Mouse (Mus musculus) liver, embryonic 13.5 days (tissue): ENCODE measurements around the gene Hhipl2. TPM values are rescaled to one million over a fixed set of nuclear protein-coding genes. Genes with fewer than 3 reads are reported as not detected.

ENCODE experiments used
- ATAC-seq: fragments of 200-750 bp; cut with Nextera tagmentation; 2 replicates; pipeline ENCODE4 v1.8.0; 2017; ENCODE audit warnings: low read depth, mild to moderate bottlenecking, moderate number of reproducible peaks, moderate library complexity
- DNase-seq: peaks from one replicate; pipeline ENCODE4 v3.0.0; 2022
- H3K27ac ChIP-seq: fragments of 300-500 bp; sonication (generic); 2 replicates; pipeline ENCODE4 v1.5.1; 2015; ENCODE audit warnings: moderate library complexity, mild to moderate bottlenecking, inconsistent platforms
- H3K27me3 ChIP-seq: fragments of 300-500 bp; sonication (generic); 2 replicates; pipeline ENCODE4 v1.6.1; 2015; ENCODE audit warnings: mild to moderate bottlenecking, inconsistent platforms
- H3K36me3 ChIP-seq: fragments of 300-500 bp; sonication (generic); 2 replicates; pipeline ENCODE4 v1.6.1; 2015; ENCODE audit warnings: mild to moderate bottlenecking, inconsistent platforms
- H3K4me1 ChIP-seq: fragments of 300-500 bp; sonication (generic); replicated peaks from 2 replicates; pipeline ENCODE4 v1.6.1; 2015; ENCODE audit warnings: inconsistent platforms
- H3K4me2 ChIP-seq: fragments of 300-500 bp; sonication (generic); 2 replicates; pipeline ENCODE4 v1.6.1; 2015; ENCODE audit warnings: inconsistent platforms, mild to moderate bottlenecking, moderate library complexity
- H3K4me3 ChIP-seq: fragments of 300-500 bp; sonication (generic); replicated peaks from 2 replicates; pipeline ENCODE4 v1.5.1; 2015; ENCODE audit warnings: mild to moderate bottlenecking, inconsistent platforms
- H3K9ac ChIP-seq: fragments of 300-500 bp; sonication (generic); 2 replicates; pipeline ENCODE4 v1.6.1; 2015; ENCODE audit warnings: mild to moderate bottlenecking, inconsistent platforms
- H3K9me3 ChIP-seq: fragments of 300-500 bp; sonication (generic); replicated peaks from 2 replicates; pipeline ENCODE4 v1.6.1; 2016; ENCODE audit warnings: inconsistent platforms
- WGBS: fragments of 180-500 bp; shearing (Covaris S2); methylation state at CpG from one replicate; pipeline ENCODE4 v1.1.7; 2015; ENCODE audit not compliant: insufficient replicate concordance; 5-methylcytosine and 5-hydroxymethylcytosine counted together
- polyA plus RNA-seq: library from polyadenylated mRNA; unstranded; fragments of >200 nt; fragmentation: Nextera tagmentation; extraction: Ambion mirVana; gene quantifications from 2 replicates; pipeline ENCODE4 v1.2.1, GENCODE M21; 2015

Hhipl2 gene
- polyA plus RNA-seq, 1 experiment from 2014 or later, result not detected

DNA sequence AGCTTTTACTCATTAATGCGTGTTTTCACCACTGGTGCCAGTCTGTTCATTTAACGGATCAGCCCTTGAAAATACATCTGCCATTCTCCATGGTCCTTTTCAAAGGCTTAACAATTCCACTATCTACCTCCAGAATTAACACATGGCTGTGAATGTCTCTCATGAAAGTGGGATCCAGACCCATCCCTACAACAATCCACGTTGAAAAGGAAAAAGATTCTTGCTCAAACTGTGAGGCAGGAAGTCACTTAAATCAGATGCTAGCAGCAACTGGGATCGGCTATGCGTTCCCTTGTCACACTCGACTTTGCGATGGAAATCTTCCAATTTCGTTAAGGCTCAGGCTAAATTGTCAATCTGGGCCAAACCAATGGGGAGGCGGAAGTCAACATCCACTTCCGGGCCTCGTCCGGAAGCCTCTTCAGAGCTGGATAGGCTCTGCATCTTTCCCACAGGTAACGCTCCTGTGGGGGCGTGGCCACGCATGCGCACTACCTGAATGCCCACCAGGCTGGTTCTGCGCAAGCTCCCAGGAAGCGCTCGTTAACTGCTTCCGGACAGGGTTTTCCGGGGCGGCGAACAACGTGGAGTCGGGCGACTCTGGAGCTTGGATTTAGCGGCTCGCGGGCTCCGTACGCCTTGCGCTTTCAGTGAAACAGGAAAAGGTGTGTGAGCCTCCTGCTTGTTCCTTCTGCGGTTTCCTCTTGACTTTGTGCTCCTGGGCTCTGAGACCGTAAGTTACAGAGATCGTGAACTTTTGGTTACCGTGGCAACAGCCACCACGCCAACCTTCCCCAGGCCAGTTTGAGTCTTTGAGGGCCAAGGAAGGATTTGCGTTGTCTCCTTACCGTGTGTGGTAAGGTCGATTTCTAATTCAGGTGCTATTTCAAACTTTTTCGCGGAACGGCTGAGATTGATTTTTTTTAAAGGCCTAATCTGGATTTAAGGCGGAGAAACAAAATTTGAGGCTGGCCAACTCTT, 29.3 kb upstream of the Hhipl2 start, which contains the start of gene Taf1a:
Taf1a (plus strand) TSS at position 556 of the 981 bp plus-strand sequence.
- peak; percentile 100 for ATAC-seq
- Histone ChIP-seq H3K4me2 (peak within 1 kb of the TSS; percentile 82), H3K27ac (no peak within 1 kb of the TSS), H3K27me3 (peaks cover 4% of the 10 kb centered on the region; the same call in 1 of the 2 replicates), H3K9ac (peak within 1 kb of the TSS; percentile 70), H3K4me3 (peak within 1 kb of the TSS; percentile 77), H3K36me3 (peaks cover 9% of the 10 kb centered on the region), H3K4me1 (peaks cover 14% of the 10 kb centered on the region), H3K9me3 (no peaks in the 10 kb centered on the region)
- DNase-seq, result peak; percentile 94
- WGBS, result 6% methylated on average over 44 of the region's 44 CpGs

- H3K9ac ChIP-seq, result no peak overlapping the region
- ATAC-seq (no peak), DNase-seq (no peak)
- peaks cover 69% of the 10 kb centered on the region for H3K36me3 ChIP-seq
- WGBS, result 83% methylated on average over 3 of the region's 3 CpGs
- no peaks in the 10 kb centered on the region for H3K27me3 ChIP-seq
- H3K4me3 ChIP-seq, result no peak overlapping the region
- H3K4me1 ChIP-seq, result no peaks in the 10 kb centered on the region
- H3K27ac ChIP-seq, result no peak overlapping the region
- H3K9me3 ChIP-seq, result no peaks in the 10 kb centered on the region
- no peak overlapping the region for H3K4me2 ChIP-seq
Observed at GRCm38 (mm10) chr1:183403396-183403795, 14.6 kb upstream of the Hhipl2 start.

DNA sequence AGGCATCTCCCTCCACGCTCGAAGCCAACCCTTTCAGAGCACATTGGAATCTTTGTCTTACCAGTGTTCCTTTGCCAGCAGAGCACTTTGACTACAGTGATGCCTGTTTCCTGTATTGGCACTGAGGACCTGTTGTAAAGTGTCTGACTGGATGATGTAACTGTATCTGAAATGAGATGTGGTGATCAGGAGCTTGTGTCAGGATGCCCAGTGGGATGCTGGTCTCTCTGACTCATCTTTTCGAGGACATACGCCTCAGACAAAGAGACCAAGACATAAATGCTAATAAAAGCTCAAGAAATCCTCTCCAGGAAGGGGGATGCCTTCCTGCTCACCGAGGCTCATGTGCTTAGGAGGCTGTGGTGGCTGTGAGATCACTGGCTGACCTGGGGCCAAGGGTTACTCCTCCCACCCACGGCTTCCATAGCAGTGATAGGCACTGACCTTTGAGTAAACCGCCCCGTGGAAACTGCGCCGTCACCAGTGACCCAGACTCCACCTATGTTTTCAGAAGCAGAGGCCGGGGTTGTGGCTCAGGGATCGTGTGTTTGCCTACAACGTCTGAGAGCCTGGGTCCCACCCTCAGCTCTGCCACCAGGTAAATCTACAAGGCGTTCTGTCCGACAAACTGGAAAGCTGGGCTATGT, 3.8 kb upstream of the Hhipl2 start:
- DNase-seq (no peak), ATAC-seq (no peak)
- H3K27me3 ChIP-seq, result no peaks in the 10 kb centered on the region
- H3K4me1 ChIP-seq, result no peaks in the 10 kb centered on the region
- H3K4me3 ChIP-seq, result no peak overlapping the region
- no peak overlapping the region for H3K27ac ChIP-seq
- no peaks in the 10 kb centered on the region for H3K9me3 ChIP-seq
- H3K4me2 ChIP-seq, result no peak overlapping the region
- H3K9ac ChIP-seq, result no peak overlapping the region
- WGBS, result 71% methylated on average over 15 of the region's 15 CpGs
- H3K36me3 ChIP-seq, result peaks cover 20% of the 10 kb centered on the region

DNA sequence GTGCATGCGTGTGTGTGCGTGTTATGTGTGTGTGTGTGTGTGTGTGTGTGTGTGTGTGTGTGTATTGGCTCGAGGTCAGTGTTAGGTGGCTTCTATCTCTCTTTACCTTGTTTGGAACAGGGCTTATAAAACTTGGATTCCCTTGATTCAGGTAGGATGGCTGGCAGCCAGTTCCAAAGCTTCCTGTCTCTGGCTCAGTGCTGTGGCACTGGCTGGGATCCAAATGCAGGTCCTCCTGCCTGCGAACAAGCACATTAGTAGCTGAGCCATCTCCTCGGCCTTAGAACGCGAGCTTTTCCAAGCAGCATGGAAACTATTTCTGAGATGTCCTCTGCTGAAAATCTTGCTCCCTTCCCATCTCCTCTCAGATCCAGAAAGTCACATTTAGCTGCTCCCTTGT, 1.7 kb downstream of the Hhipl2 start:
- H3K9me3 ChIP-seq, result no peaks in the 10 kb centered on the region
- H3K36me3 ChIP-seq, result no peaks in the 10 kb centered on the region
- no peak overlapping the region for H3K4me3 ChIP-seq
- 70% methylated on average over 7 of the region's 7 CpGs for WGBS
- ATAC-seq, result no peak
- no peak overlapping the region for H3K27ac ChIP-seq
- no peaks in the 10 kb centered on the region for H3K27me3 ChIP-seq
- H3K4me1 ChIP-seq, result no peaks in the 10 kb centered on the region
- no peak overlapping the region for H3K9ac ChIP-seq
- no peak overlapping the region for H3K4me2 ChIP-seq
- no peak for DNase-seq

DNA sequence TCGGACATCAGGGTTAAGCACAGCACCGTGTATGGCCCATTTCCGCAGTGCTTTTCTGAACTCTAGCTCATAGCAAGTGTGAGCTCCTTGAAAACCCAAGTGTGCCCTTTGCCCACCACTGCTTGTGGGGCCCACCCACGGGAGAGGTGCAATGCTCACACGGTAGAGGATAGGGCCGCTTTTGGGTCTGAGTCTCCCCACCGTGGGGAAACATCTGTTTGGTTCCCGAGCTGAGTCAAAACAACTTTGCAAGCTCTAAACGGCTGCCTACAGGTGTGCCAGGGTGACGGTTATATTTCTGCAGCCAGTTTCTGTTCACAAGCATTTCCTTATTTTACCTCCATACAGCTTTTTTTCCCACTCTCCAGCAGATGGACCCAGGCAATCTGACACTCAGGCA, 2.3 kb downstream of the Hhipl2 start:
- no peak for ATAC-seq
- Histone ChIP-seq H3K9me3 (no peaks in the 10 kb centered on the region), H3K27me3 (no peaks in the 10 kb centered on the region), H3K9ac (no peak overlapping the region), H3K4me3 (no peak overlapping the region), H3K27ac (no peak overlapping the region), H3K36me3 (no peaks in the 10 kb centered on the region), H3K4me1 (no peaks in the 10 kb centered on the region), H3K4me2 (no peak overlapping the region)
- WGBS, result 78% methylated on average over 10 of the region's 10 CpGs
- no peak for DNase-seq

GRCm38 (mm10) chr1:183424100-183424499, 6.1 kb downstream of the Hhipl2 start:
- WGBS, result 77% methylated on average over 7 of the region's 7 CpGs
- Histone ChIP-seq H3K4me3 (no peak overlapping the region), H3K27ac (no peak overlapping the region), H3K9ac (no peak overlapping the region), H3K4me1 (no peaks in the 10 kb centered on the region), H3K36me3 (no peaks in the 10 kb centered on the region), H3K4me2 (no peak overlapping the region), H3K9me3 (no peaks in the 10 kb centered on the region), H3K27me3 (no peaks in the 10 kb centered on the region)
- ATAC-seq, result no peak
- no peak for DNase-seq

GRCm38 (mm10) chr1:183434918-183435317, 16.9 kb downstream of the Hhipl2 start:
- H3K9ac ChIP-seq, result no peak overlapping the region
- no peaks in the 10 kb centered on the region for H3K27me3 ChIP-seq
- H3K4me3 ChIP-seq, result no peak overlapping the region
- no peaks in the 10 kb centered on the region for H3K9me3 ChIP-seq
- ATAC-seq (no peak), DNase-seq (no peak)
- peaks cover 5% of the 10 kb centered on the region; the same call in 1 of the 2 replicates for H3K4me1 ChIP-seq
- WGBS, result 63% methylated on average over 9 of the region's 9 CpGs
- H3K36me3 ChIP-seq, result no peaks in the 10 kb centered on the region
- no peak overlapping the region for H3K4me2 ChIP-seq
- H3K27ac ChIP-seq, result no peak overlapping the region

DNA sequence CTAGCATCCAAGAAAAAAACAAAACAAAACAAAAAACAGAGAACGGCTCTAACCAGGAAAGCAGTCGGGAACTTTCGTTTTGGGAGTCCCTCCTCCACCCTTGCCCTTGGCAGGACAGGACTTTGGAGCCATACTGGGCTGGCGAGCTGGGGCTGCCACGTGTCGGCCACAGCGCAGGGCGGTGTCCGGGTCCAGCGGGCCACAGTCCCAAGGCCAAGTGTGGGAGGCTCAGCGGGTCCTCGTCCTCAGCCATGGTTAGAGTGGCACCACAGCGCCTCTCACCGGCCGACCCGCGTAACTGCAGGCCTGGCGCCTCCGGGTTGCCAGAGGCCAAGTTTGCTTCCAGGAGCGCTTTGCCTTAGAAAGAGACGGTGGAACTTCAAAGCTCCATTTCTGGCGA, 21.0 kb downstream of the Hhipl2 start:
- WGBS, result 15% methylated on average over 22 of the region's 22 CpGs
- H3K36me3 ChIP-seq, result no peaks in the 10 kb centered on the region
- DNase-seq (peak; percentile 38), ATAC-seq (peak; percentile 68)
- peaks cover 5% of the 10 kb centered on the region; the same call in 1 of the 2 replicates for H3K4me1 ChIP-seq
- peak overlapping the region; percentile 44 for H3K4me3 ChIP-seq
- peak overlapping the region; percentile 41; the same call in 1 of the 2 replicates for H3K9ac ChIP-seq
- H3K27me3 ChIP-seq, result no peaks in the 10 kb centered on the region
- 0 out of 2 replicates have a peak, but pooled peaks cover 6% of the 10 kb centered on the region for H3K9me3 ChIP-seq
- H3K4me2 ChIP-seq, result peak overlapping the region; percentile 54
- H3K27ac ChIP-seq, result no peak overlapping the region

DNA sequence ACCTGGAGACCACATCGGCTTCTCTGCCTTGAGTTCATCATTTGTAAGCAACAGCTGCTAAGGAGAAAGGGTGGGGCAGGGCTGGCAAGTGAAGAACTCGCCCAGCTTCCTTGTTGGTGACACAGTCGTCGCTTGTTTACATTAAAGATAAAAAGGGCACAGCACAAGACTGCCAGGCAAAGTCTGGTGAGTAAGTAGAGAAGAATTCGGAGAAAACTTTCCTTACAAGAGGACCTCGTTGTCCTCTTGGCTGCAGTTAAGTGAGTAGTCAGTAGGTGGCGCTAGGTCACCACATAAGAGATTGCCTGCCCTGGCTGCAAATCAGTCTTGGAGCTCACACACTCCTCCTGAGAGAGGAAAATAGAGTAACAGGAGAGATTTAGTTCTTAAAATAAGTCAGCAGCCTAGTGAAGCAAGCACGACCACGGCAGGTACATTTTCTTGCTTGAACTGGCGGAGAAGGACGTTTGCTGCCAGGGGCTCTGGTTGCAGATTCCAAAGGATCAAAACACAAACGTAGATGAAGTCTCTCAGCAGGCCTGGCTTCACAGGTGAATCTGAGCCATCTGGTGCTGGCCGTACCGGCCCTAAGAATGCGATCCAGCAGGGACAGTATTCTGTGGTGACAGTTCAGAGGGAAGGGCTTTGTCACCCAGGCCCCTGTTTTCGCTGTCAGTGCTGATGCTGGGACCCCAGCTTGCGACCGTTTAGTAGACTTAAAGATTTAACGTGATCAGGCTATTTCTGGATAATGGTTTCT, 24.2 kb downstream of the Hhipl2 start:
- H3K4me3 ChIP-seq, result no peak overlapping the region
- no peak overlapping the region for H3K9ac ChIP-seq
- H3K4me1 ChIP-seq, result peaks cover 5% of the 10 kb centered on the region; the same call in 1 of the 2 replicates
- peak; percentile 36 for DNase-seq
- H3K4me2 ChIP-seq, result no peak overlapping the region
- no peak overlapping the region for H3K27ac ChIP-seq
- WGBS, result 26% methylated on average over 19 of the region's 19 CpGs
- no peaks in the 10 kb centered on the region for H3K27me3 ChIP-seq
- H3K9me3 ChIP-seq, result 0 out of 2 replicates have a peak, but pooled peaks cover 6% of the 10 kb centered on the region
- H3K36me3 ChIP-seq, result no peaks in the 10 kb centered on the region
- ATAC-seq, result no peak

DNA sequence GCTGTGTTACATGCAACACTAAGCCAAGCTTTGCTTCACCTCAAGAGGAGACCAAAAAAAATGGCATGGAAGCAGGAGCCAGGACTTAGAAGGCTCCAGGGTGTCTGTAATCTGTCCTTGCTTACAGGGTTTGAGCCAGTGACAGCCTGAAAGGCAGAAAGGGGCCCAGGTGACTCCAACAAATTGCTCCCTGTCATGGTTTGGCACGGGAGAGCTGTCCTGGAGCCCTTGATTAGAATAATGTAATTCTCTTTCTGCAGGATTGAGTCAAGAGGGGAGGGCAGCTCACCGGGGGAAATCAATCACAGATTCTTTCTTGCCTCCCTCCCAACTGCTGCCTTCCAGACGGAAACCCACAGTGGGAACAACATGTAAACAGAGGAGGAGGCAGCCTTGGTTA, 35.1 kb downstream of the Hhipl2 start:
- no peak overlapping the region for H3K9ac ChIP-seq
- no peak overlapping the region for H3K4me2 ChIP-seq
- no peak for ATAC-seq
- H3K27ac ChIP-seq, result no peak overlapping the region
- no peaks in the 10 kb centered on the region for H3K36me3 ChIP-seq
- WGBS, result 32% methylated on average over 3 of the region's 3 CpGs
- H3K4me1 ChIP-seq, result no peaks in the 10 kb centered on the region
- H3K4me3 ChIP-seq, result no peak overlapping the region
- no peaks in the 10 kb centered on the region for H3K27me3 ChIP-seq
- H3K9me3 ChIP-seq, result no peaks in the 10 kb centered on the region
- no peak for DNase-seq
